Mouse (Mus musculus): ENCODE measurements around the gene Grin3b. TPM values are rescaled to one million over a fixed set of nuclear protein-coding genes. Genes with fewer than 3 reads are reported as not detected.

Gene Grin3b
- polyA plus RNA-seq, 1 experiment from 2014 or later: 0.43 TPM

DNA sequence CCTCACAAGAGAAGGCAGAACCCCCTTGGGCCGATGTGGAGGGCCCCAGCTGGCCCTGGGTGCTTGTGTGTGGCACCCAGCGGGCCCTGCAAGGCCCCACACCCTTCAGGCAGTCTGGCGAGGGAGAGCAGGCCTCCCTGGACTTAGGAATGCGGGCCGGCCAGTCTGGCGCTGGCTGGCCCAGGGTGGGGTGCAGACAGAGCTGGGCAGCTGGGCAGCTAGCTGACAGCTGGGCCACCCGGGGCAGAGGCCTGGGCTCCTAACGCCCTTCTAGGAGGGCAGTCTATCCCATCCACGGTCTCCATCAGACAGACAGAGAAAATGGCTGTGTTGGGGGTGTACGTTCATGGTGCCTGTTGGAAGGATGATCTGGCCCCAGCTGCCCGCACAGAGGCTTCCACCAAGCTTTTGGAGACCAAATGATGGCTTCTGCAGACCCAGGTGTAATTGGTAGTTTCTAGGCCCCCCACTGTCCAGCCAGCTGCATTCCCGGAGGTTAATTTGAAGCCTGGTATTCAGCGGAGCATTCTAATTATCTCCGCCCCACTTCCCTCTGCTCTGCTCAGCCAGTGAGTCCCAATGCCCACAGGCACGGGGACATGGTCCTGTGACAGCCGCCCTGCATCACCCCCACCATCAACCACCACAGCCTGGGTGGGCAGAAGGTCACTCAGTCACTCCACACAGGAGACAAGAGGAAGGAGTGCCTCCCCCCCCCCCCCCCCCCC, 24.8 kb upstream of the Grin3b start:
- peak overlapping the region; percentile 41 for H3K9ac ChIP-seq (replicated peaks; ENCODE audit: low read depth, low read length)
- no peaks in the 10 kb centered on the region for H3K9me3 ChIP-seq (ENCODE audit: control insufficient read depth, low read length)
- H3K36me3 ChIP-seq (ENCODE audit: control insufficient read depth, insufficient read depth, low read length): peaks cover 10% of the 10 kb centered on the region
- H3K27ac ChIP-seq (ENCODE audit: low read depth, low read length): no peak overlapping the region; the same call in 1 of the 2 replicates
- no peak overlapping the region for H3K4me3 ChIP-seq (ENCODE audit: low read depth, low read length)
- no peaks in the 10 kb centered on the region for H3K27me3 ChIP-seq (ENCODE audit: control insufficient read depth, insufficient read depth, low read length)
- 12% methylated on average over 16 of the region's 16 CpGs for WGBS
- 0 out of 2 replicates have a peak, but pooled peaks have one; percentile 39 for ATAC-seq (ENCODE audit: low read depth)
- peaks cover 8% of the 10 kb centered on the region; the same call in 1 of the 2 replicates for H3K4me1 ChIP-seq (ENCODE audit: control insufficient read depth, insufficient read depth, low read length)
- no peak overlapping the region for H3K4me2 ChIP-seq (ENCODE audit: low read depth, low read length)

DNA sequence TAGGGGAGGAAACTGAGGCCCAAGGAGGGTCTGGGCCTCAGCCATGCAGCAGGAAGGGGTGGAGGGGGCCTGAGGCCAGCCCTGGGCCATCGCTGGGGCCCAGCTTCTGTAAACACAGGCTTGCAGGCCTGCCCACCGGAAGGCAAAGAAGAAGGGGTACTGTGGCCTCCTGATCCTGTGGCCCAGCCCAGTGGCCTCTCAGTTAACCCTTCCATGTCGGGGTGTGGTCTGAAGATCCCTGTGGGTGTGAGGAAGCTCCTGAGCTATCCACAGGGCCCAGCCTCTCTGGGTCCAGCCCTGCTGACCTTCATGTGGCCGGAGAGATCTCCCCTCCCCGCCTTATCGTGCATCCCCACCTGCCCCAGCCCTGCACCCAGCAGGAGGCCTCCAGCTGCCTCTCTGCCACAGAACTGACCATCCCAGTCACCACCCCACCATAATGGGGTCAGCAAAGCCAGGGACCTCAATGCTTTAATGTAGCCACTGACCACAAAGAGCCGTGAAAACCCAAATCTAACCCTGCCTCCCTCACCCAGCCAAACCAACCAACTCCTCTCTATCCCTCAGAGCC, 23.7 kb upstream of the Grin3b start:
- 10% methylated on average over 6 of the region's 7 CpGs for WGBS

DNA sequence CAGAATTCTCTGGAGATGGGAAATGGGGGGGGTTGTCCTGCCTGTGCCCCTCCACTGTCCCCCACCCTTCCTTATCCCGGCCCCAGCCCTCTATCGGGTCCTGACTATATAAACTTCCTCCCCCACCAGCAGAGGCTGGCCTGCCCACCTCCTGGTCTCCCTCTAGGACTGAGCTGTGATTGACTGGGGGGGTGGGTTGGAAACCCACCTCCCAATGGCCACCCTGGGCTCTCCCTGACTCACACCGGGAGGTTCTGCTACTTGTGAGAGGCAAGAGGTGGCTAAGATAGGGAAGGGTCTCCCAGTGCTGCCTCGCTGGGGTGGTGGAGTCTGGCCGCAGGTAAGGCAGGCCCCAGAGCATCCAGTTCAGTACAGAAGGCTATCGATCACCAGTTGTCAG, 23.0 kb upstream of the Grin3b start:
- no peaks in the 10 kb centered on the region for H3K27me3 ChIP-seq (ENCODE audit: control insufficient read depth, insufficient read depth, low read length)
- no peak overlapping the region for H3K4me3 ChIP-seq (ENCODE audit: low read depth, low read length)
- H3K36me3 ChIP-seq (ENCODE audit: control insufficient read depth, insufficient read depth, low read length): peaks cover 21% of the 10 kb centered on the region
- no peaks in the 10 kb centered on the region for H3K9me3 ChIP-seq (ENCODE audit: control insufficient read depth, low read length)
- H3K27ac ChIP-seq (ENCODE audit: low read depth, low read length): no peak overlapping the region
- H3K4me1 ChIP-seq (ENCODE audit: control insufficient read depth, insufficient read depth, low read length): peaks cover 8% of the 10 kb centered on the region; the same call in 1 of the 2 replicates
- no peak overlapping the region for H3K4me2 ChIP-seq (ENCODE audit: low read depth, low read length)
- WGBS: 66% methylated on average over 6 of the region's 6 CpGs
- ATAC-seq (ENCODE audit: low read depth): no peak
- H3K9ac ChIP-seq (replicated peaks; ENCODE audit: low read depth, low read length): no peak overlapping the region

More for the DNA sequence above, 23.7 kb upstream of the Grin3b start:
- H3K36me3 ChIP-seq (ENCODE audit: control insufficient read depth, insufficient read depth, low read length): peaks cover 20% of the 10 kb centered on the region
- no peak overlapping the region for H3K27ac ChIP-seq (ENCODE audit: low read depth, low read length)
- H3K4me1 ChIP-seq (ENCODE audit: control insufficient read depth, insufficient read depth, low read length): peaks cover 8% of the 10 kb centered on the region; the same call in 1 of the 2 replicates
- no peaks in the 10 kb centered on the region for H3K27me3 ChIP-seq (ENCODE audit: control insufficient read depth, insufficient read depth, low read length)
- ATAC-seq (ENCODE audit: low read depth): no peak
- H3K9ac ChIP-seq (replicated peaks; ENCODE audit: low read depth, low read length): no peak overlapping the region
- no peak overlapping the region for H3K4me2 ChIP-seq (ENCODE audit: low read depth, low read length)
- H3K9me3 ChIP-seq (ENCODE audit: control insufficient read depth, low read length): no peaks in the 10 kb centered on the region
- no peak overlapping the region for H3K4me3 ChIP-seq (ENCODE audit: low read depth, low read length)

DNA sequence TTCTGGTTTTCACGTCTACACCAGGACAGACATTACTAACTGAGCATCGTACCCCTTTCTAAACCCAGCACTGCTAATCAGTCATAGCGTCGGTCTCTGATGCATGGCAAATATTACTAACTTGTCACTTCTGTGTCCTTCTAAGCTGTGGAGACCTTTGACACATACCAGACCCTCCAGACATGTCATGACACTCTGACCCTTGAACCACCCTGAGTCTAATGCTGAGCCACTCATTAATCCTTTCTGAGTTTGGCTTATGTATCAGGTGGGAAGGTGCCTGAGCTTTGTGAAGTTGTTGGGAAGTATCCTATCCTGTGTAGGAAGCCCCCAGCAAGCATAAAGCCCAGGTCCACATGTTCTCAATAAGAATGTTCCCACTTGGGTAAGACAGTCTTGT, 20.6 kb upstream of the Grin3b start:
- Histone ChIP-seq H3K27me3 (ENCODE audit: control insufficient read depth, insufficient read depth, low read length) (no peaks in the 10 kb centered on the region), H3K4me3 (ENCODE audit: low read depth, low read length) (no peak overlapping the region), H3K27ac (ENCODE audit: low read depth, low read length) (no peak overlapping the region), H3K9ac (replicated peaks; ENCODE audit: low read depth, low read length) (no peak overlapping the region), H3K36me3 (ENCODE audit: control insufficient read depth, insufficient read depth, low read length) (peaks cover 32% of the 10 kb centered on the region), H3K9me3 (ENCODE audit: control insufficient read depth, low read length) (no peaks in the 10 kb centered on the region), H3K4me2 (ENCODE audit: low read depth, low read length) (no peak overlapping the region), H3K4me1 (ENCODE audit: control insufficient read depth, insufficient read depth, low read length) (0 out of 2 replicates have a peak, but pooled peaks cover 4% of the 10 kb centered on the region)
- WGBS: 98% methylated on average over 4 of the region's 4 CpGs
- no peak for ATAC-seq (ENCODE audit: low read depth)

DNA sequence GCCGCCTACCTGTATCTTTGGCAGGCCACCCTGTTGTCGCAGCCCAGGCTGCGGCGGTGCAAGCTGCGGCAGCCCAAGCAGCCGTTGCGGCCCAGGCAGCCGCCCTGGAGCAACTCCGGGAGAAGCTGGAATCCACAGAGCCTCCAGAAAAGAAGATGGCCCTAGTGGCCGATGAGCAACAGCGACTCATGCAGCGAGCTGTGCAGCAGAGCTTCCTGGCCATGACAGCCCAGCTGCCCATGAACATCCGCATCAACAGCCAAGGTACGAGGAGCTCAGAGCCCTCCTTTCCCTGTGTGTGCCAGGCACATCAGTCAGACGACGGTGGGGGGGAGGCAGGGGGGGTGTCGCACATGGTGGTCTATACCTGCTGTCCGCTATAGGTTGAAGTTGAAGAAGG, 19.9 kb upstream of the Grin3b start:
- no peak for ATAC-seq (ENCODE audit: low read depth)
- Histone ChIP-seq H3K27ac (ENCODE audit: low read depth, low read length) (no peak overlapping the region), H3K4me1 (ENCODE audit: control insufficient read depth, insufficient read depth, low read length) (0 out of 2 replicates have a peak, but pooled peaks cover 4% of the 10 kb centered on the region), H3K4me3 (ENCODE audit: low read depth, low read length) (no peak overlapping the region), H3K4me2 (ENCODE audit: low read depth, low read length) (no peak overlapping the region), H3K9me3 (ENCODE audit: control insufficient read depth, low read length) (no peaks in the 10 kb centered on the region), H3K36me3 (ENCODE audit: control insufficient read depth, insufficient read depth, low read length) (peaks cover 32% of the 10 kb centered on the region), H3K9ac (replicated peaks; ENCODE audit: low read depth, low read length) (no peak overlapping the region), H3K27me3 (ENCODE audit: control insufficient read depth, insufficient read depth, low read length) (no peaks in the 10 kb centered on the region)
- WGBS: 90% methylated on average over 18 of the region's 18 CpGs

DNA sequence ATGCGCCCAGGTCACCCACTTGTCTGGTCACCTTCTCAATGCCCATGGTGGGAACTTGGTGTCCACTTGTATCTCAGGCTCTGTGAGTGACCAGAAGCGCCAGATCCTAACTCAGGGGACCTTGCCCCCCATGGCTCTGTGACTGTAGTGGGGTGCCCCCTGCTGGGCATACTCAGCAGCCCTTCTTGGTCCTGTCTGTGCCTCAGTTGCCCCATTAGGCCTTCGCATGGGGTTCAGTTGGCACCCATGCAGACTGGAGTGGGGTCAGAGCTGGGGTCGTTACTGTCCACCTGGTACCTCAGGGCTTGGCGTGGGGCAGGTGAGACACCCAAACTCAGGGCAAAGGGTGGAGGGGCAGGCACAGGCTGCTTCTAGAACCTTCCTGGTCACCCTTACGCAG, 16.6 kb upstream of the Grin3b start:
- Histone ChIP-seq H3K9me3 (ENCODE audit: control insufficient read depth, low read length) (no peaks in the 10 kb centered on the region), H3K9ac (replicated peaks; ENCODE audit: low read depth, low read length) (no peak overlapping the region), H3K4me3 (ENCODE audit: low read depth, low read length) (no peak overlapping the region), H3K4me1 (ENCODE audit: control insufficient read depth, insufficient read depth, low read length) (no peaks in the 10 kb centered on the region), H3K4me2 (ENCODE audit: low read depth, low read length) (no peak overlapping the region), H3K27me3 (ENCODE audit: control insufficient read depth, insufficient read depth, low read length) (no peaks in the 10 kb centered on the region), H3K27ac (ENCODE audit: low read depth, low read length) (no peak overlapping the region), H3K36me3 (ENCODE audit: control insufficient read depth, insufficient read depth, low read length) (peaks cover 28% of the 10 kb centered on the region)
- ATAC-seq (ENCODE audit: low read depth): no peak
- 86% methylated on average over 6 of the region's 6 CpGs for WGBS

DNA sequence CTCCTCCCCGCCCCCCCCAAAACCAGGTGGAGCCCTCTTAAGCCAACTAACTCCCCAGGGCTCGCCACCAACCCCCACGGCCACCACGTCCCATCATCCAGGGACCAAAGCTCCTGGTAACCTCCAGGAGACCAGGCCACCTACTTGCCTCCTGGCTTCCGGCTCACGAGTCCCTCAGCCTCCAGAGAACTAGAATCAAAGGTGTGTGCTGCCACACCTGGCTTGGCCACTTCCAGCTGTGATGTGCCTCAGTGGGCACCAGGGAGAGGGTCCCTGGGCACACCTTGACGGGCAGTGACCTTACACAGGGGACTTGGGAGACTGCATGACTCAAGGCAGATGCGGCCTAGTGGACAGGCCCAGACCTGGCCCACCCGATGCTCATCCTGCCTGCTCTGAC, 14.8 kb upstream of the Grin3b start:
- ATAC-seq (ENCODE audit: low read depth): no peak
- no peak overlapping the region for H3K9ac ChIP-seq (replicated peaks; ENCODE audit: low read depth, low read length)
- H3K36me3 ChIP-seq (ENCODE audit: control insufficient read depth, insufficient read depth, low read length): peaks cover 22% of the 10 kb centered on the region
- H3K4me1 ChIP-seq (ENCODE audit: control insufficient read depth, insufficient read depth, low read length): peaks cover 2% of the 10 kb centered on the region; the same call in 1 of the 2 replicates
- H3K27me3 ChIP-seq (ENCODE audit: control insufficient read depth, insufficient read depth, low read length): no peaks in the 10 kb centered on the region
- no peak overlapping the region for H3K27ac ChIP-seq (ENCODE audit: low read depth, low read length)
- H3K4me2 ChIP-seq (ENCODE audit: low read depth, low read length): no peak overlapping the region
- H3K4me3 ChIP-seq (ENCODE audit: low read depth, low read length): no peak overlapping the region
- WGBS: 70% methylated on average over 9 of the region's 9 CpGs
- H3K9me3 ChIP-seq (ENCODE audit: control insufficient read depth, low read length): no peaks in the 10 kb centered on the region

DNA sequence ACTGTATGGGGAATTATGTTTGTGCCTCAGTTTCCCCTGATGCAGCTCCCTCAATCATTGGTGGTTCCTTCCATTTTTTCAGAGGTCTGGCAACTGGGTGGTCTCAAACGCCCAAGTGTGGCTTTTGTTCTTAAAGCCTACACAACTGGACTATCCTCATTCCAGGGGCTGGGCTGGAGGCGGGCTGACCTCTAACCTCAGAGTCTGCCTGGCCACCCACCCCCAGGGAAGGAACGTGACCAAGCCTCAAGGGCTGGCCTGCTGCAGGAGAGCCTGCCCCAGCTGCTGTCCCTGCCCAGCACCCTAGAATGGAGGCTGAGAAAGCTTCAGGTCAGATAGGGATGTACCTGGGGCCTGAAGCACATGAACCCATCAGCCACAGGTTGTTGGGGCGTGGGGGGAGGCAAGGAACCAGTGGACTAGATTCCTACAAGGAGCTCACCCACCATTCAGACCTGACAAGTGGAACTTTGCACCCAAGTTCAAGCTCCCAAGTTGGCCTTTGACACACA, 13.8 kb upstream of the Grin3b start:
- peaks cover 6% of the 10 kb centered on the region; the same call in 1 of the 2 replicates for H3K4me1 ChIP-seq (ENCODE audit: control insufficient read depth, insufficient read depth, low read length)
- WGBS: 17% methylated on average over 4 of the region's 4 CpGs
- no peak overlapping the region for H3K9ac ChIP-seq (replicated peaks; ENCODE audit: low read depth, low read length)
- H3K9me3 ChIP-seq (ENCODE audit: control insufficient read depth, low read length): no peaks in the 10 kb centered on the region
- no peaks in the 10 kb centered on the region for H3K27me3 ChIP-seq (ENCODE audit: control insufficient read depth, insufficient read depth, low read length)
- no peak overlapping the region for H3K4me3 ChIP-seq (ENCODE audit: low read depth, low read length)
- ATAC-seq (ENCODE audit: low read depth): no peak
- no peak overlapping the region for H3K27ac ChIP-seq (ENCODE audit: low read depth, low read length)
- H3K4me2 ChIP-seq (ENCODE audit: low read depth, low read length): no peak overlapping the region
- peaks cover 13% of the 10 kb centered on the region for H3K36me3 ChIP-seq (ENCODE audit: control insufficient read depth, insufficient read depth, low read length)

DNA sequence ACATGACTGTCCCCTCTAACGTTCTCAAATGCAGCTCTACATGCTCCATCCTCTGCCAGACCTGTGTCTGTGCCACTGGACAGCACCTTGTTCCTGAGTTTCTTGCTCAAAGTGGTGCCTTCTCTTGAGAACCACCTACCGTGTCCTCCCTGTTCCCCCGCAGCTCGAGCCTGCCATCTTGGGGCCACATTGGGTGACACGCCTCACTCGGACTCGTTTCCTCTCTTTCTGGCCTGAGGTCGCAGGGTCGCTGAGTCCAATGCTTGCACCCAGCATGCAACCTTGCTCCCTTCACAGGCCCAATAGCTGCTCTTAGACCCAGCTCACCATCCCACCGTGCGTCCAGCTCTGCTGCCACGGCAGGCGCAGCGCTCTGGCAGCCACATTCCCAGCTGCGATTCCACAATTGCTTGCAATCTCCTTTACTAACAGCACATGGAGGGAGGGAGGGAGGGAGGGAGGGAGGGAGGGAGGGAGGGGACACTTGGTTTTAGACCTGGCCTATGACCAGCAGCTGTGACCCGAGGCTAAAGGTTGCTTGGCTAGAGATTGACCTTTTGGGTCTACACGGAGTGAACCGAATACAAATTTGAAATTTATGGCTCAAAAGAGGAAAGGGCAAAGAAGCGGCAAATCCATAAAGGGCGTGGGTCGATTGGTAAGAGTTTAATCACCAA, 12.2 kb upstream of the Grin3b start:
- no peak overlapping the region for H3K27ac ChIP-seq (ENCODE audit: low read depth, low read length)
- H3K4me2 ChIP-seq (ENCODE audit: low read depth, low read length): no peak overlapping the region
- no peaks in the 10 kb centered on the region for H3K9me3 ChIP-seq (ENCODE audit: control insufficient read depth, low read length)
- peaks cover 6% of the 10 kb centered on the region; the same call in 1 of the 2 replicates for H3K4me1 ChIP-seq (ENCODE audit: control insufficient read depth, insufficient read depth, low read length)
- WGBS: 3% methylated on average over 21 of the region's 21 CpGs
- H3K9ac ChIP-seq (replicated peaks; ENCODE audit: low read depth, low read length): no peak overlapping the region
- ATAC-seq (ENCODE audit: low read depth): no peak
- H3K4me3 ChIP-seq (ENCODE audit: low read depth, low read length): no peak overlapping the region
- H3K36me3 ChIP-seq (ENCODE audit: control insufficient read depth, insufficient read depth, low read length): peaks cover 12% of the 10 kb centered on the region
- no peaks in the 10 kb centered on the region for H3K27me3 ChIP-seq (ENCODE audit: control insufficient read depth, insufficient read depth, low read length)
